Mouse (Mus musculus) left cerebral cortex, adult 18-20 months (tissue): ENCODE results near the gene Sept14. TPM values are rescaled to one million over a fixed set of nuclear protein-coding genes. Genes with fewer than 3 reads are reported as not detected.
"Not testable (repeated sequence)": the region's sequence is repeated elsewhere in the genome, so short reads cannot be mapped to it uniquely, and the experiment has no call there.

Source experiments
- DNase-seq, 2 experiments: peaks; one replicate each; pipeline ENCODE4 v3.0.0; 2021 to 2022; ENCODE audit warnings: low spot score in 2 of 2, mixed read lengths in 1 of 2
- long read RNA-seq, 2 experiments: library from polyadenylated mRNA; stranded (forward); transcript quantifications; one replicate each; pipeline ENCODE4 v2.0.0; 2021
- total RNA-seq, 2 experiments: library from RNA; stranded (reverse); gene quantifications; 2 replicates each; pipeline ENCODE4 v1.2.3; 2021

Gene Sept14
- not detected for total RNA-seq
- long read RNA-seq, experiment 1: 0 reads
- long read RNA-seq, experiment 2: 0 reads

- DNase-seq: no peak
These were observed at the start of gene Sept14 for GRCm38 (mm10) chr5:129708412-129708811. Gene Sept14, minus strand, starts transcription at chr5:129708512.

GRCm38 (mm10) chr5:129756886-129757285, 48.6 kb upstream of the Sept14 start:
- DNase-seq: no peak

- no peak for DNase-seq
These were observed 35.7 kb upstream of the Sept14 start for GRCm38 (mm10) chr5:129744050-129744449.

DNA sequence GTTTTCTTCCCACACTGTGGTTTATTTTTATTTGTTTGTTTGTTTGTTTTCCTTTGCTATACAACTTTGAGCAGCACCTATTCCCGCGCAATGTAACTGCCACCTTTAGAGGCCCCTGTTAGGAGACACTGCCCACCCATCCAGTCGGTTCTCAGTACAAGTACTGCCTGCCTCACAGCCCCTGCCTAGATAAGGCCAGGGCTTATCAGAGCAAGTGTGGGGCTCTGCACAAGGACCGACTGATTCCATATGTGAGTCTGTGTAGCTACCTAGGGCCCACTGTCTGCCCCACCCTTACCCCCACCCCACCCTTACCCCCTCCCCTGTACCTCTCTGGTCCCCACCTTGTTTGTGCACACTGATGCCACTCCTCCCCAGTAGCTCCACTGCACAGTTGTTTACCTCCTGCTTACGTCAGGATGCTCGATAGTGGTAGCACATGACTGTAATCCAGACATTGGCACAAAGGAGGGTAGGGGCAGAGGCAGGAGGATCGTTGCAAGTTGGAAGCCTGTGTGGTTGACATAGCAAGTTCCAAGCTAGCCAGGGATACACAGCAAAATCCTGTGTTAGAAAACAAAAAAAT, 34.7 kb upstream of the Sept14 start:
- DNase-seq: no peak

GRCm38 (mm10) chr5:129740976-129741375, 32.7 kb upstream of the Sept14 start:
- DNase-seq: peak in 1 of 2 experiments; percentile 11

DNA sequence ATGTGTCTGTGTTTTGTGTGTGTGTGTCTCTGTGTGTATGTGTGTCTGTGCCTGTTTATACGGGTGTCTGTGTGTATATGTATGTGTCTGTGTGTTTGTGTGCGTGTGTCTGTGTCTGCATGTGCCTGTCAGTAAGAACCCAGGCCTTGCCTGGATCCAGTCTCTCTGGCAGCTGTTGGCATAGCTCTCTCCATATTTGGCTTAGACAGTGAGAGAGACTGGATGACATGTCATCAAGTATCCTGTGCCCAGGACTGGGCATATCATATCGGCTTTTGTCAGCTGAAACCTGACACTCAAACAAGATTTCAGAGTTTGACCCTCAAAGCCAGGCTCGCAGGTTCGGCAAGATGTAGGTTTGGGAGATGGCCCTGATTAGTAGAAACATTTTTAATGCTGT, 22.7 kb upstream of the Sept14 start:
- no peak for DNase-seq

DNA sequence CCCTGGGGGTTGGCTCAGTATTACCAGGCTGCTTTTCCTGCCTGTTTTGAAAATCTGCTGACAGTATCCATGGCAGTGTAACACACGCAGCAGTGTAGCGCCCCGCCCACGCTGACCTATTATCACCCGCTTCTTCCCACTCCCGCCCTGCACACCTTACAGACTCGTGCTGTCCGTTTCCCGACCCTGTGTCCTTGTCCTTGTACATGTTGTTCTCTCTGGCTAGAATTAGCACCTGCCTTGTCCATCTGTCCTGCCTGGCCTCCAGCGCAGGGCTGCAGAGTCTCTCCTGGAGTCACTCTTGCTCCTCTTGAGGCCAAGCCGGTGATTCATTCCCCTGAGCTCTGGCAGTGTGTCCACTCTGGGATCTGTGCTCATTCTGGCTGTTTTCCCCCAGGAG, 22.0 kb upstream of the Sept14 start:
- no peak for DNase-seq

GRCm38 (mm10) chr5:129729286-129729685, 21.0 kb upstream of the Sept14 start:
- no peak for DNase-seq

DNA sequence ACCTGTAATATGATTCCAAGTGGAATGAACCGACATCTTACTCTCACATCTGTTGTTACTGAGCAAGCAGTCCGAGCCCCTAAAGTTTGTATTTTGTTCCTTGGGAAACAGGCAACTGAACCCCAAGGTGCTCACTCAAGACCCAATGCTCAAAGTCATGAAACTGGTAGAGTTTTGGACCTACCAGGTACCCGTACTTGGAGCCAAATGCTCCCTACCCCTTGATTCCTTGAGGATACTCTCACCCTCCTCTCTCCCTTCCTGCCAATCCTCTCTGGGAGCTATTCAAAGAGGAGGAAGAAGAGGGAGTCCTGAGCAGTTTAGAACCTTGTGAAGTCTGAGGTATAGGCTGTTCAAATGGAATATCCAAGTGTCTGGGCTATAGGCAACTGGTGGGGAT, 18.5 kb upstream of the Sept14 start:
- no peak for DNase-seq

GRCm38 (mm10) chr5:129725774-129726392, 17.6 kb upstream of the Sept14 start:
- no peak for DNase-seq

DNA sequence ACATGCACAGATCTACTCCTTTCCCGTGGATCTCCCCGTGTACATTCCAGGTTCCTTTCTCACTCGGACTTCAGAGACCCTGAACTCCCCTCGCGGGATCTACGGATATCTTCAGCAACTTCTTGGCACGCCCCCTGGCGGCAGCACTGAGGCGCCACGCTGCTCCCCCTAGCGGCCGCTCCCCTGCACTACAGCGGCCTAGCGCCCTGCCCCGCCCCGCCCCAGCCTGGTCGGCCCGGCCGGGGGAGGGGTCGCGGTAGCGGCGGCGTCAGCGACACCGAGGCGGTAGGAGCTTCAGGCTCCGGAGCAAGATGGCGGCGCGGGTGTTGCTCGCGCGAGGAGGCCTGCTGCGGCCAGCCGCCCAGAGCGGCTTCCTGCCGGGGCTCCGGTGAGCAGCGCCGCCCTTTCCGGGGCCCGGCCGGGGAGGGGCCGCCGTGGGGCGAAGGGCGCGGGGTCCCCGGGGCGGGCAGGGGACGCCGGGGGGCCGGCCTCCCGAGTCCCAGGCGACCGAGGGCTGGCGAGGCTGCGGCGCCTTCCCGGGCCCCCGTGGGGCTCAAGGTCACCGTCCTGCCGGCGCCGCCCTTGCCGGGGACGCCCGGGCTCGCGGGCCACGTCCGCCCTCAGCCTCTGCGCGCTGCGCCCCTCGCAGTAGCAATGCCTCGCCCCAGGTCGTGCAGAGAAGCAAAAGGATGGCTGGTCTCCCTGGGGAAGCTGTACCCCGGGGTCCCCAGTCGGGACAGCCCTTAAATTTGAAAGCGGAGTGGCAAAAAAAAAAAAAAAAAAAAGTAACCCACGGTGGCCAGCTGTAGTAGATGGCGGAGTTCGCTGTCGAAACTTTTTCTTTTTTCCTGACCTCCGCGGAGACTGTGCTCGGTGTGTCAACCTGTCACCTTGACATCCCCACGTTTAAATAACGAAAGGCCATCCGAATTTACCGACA, 16.8 kb upstream of the Sept14 start, which contains the start of gene Nipsnap2:
Nipsnap2 (plus strand) TSS at position 230 of the 940 bp plus-strand sequence.
- peak; percentile 82 to 91 for DNase-seq

DNA sequence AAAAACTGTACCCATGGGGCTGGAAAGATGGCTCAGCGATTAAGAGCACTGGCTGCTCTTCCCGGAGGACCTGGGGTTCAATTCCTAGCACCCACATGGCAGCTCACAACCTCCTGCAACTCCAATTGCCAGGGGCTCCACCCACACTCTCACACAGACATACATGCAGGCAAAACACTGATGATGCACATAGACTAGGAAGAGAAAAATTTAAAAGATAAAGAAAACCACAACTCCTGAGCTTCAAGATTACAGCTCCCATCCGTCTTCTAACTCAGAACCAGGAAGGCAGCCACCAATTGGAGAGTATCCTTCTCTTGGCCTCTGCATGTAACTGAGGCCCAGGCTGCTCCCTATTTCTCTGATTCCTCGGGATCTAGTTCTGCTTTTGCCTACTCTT, 16.0 kb upstream of the Sept14 start:
- no peak for DNase-seq

GRCm38 (mm10) chr5:129720176-129720575, 11.9 kb upstream of the Sept14 start:
- DNase-seq: no peak

DNA sequence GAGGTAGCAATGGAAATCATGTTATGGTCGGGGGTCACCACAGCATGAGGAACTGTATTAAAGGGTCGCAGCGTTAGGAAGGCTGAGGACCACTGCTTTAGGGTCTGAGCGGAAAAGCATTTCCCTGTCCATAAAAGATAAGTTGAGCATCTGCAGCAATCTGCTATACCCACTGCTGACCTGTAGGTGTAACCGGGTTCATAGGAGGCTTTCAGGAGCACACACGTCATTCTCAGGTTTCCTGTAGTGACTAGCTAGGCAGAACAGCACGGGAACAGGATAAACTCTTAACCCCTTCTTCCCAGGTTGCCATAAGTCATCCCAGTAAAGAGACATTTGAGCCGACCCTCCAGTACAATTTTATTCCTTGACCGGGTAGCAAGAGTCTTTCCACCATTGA, 8.7 kb upstream of the Sept14 start:
- DNase-seq: no peak

DNA sequence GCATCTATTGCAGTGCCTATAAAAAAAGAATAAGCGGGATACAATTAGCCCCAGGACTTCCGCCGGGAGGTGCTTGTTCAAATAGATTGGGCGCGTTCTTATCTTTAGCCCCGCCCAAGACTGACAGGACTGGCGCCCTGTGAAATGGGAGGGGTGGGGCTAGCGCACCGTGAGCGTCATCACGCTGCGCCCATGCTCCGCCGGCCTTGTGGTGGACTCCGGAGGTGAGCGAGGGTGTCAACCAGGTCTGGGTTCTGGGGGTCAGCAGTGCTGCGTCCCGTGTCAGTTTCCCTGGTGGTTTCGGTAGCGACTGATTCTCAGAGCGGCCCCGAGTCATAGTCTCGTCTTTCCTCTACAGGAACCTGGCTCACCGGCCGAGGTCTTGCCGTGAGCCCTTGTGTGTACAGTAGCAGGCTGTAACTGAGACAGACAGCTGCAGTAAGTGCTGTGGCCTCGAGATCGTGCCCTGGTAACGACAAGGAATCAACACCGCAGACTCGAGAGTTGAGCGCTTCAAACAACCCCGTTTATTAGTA, 7.1 kb upstream of the Sept14 start, which contains the start of gene Mrps17:
Mrps17 (plus strand) TSS at position 172 of the 536 bp plus-strand sequence.
- peak; percentile 90 to 91 for DNase-seq

GRCm38 (mm10) chr5:129703368-129703767, 4.9 kb downstream of the Sept14 start:
- no peak for DNase-seq

GRCm38 (mm10) chr5:129701706-129702105, 6.6 kb downstream of the Sept14 start:
- DNase-seq: no peak

DNA sequence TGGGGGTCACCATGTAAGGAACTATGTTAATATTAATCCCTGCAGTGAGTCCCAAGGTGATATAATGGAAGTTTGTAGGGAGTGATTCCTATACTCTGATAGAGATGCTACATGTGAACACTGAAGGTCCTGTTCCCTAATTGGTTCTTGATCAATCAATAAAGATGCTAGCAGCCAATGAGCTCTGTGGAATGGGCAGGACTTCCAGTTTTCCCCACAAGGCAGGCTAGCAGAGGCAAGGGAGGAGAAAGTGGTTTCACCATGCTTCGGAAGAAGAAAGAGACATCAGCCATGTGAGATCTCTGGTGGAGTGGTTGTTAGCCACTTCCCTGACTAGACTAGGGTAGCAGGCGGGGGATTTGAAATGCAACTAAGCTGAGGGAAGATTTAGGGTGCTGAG, 7.8 kb downstream of the Sept14 start:
- no peak for DNase-seq

GRCm38 (mm10) chr5:129690528-129690927, 17.8 kb downstream of the Sept14 start:
- DNase-seq: no peak

DNA sequence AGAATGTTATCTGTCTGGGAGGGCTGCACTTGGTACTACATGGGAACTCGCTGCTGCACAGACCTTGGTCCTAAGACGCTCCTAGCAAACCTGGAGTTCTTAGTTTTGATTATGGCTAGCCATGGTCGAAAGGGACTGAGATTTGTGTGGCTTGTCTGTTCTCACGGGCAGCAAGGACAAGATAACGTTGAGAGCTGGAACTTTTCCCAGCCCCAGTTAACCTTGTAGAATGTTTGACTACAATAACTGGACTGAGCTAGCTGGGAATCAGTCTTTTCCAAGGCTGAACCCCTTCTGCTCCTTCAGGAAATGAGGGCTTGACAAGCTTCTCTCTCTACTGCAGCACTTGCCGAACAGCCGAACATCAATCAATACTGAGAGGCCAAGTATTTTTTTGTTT, 20.7 kb downstream of the Sept14 start:
- no peak for DNase-seq

DNA sequence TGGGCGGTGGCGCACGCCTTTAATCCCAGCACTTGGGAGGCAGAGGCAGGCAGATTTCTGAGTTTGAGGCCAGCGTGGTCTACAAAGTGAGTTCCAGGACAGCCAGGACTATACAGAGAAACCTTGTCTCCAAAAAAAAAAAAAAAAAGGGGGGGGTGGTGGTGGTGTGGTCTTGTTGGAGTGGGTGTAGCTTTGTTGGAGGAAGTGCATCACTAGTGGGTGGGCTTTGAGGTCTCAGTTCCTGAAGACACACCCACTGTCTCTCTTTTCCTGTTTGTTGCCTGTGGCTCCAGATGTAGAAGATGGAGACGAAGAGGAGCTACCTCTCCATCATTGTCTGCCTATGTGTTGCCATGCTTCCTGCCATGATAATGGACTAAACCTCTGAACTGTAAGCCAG, 23.2 kb downstream of the Sept14 start:
- DNase-seq: not testable (repeated sequence)
